Mouse (Mus musculus): ENCODE results near the gene Mgat5b. TPM values are rescaled to one million over a fixed set of nuclear protein-coding genes. Genes with fewer than 3 reads are reported as not detected.
"Not testable (repeated sequence)": the region's sequence is repeated elsewhere in the genome, so short reads cannot be mapped to it uniquely, and the experiment has no call there.

Mgat5b gene
- not detected in 3 replicates for total RNA-seq (2017)

- peak; percentile 73 for ATAC-seq (replicated peaks; ENCODE audit: insufficient number of reproducible peaks, low FRiP score, low TSS enrichment, poor library complexity, severe bottlenecking)
Measured at GRCm38 (mm10) chr11:116918323-116919185, at the start of gene Mgat5b. Mgat5b (plus strand) TSS chr11:116918863.

GRCm38 (mm10) chr11:116869223-116869622, 49.4 kb upstream of the Mgat5b start:
- no peak for ATAC-seq (replicated peaks; ENCODE audit: insufficient number of reproducible peaks, low FRiP score, low TSS enrichment, poor library complexity, severe bottlenecking)

GRCm38 (mm10) chr11:116869641-116870040, 49.0 kb upstream of the Mgat5b start:
- no peak for ATAC-seq (replicated peaks; ENCODE audit: insufficient number of reproducible peaks, low FRiP score, low TSS enrichment, poor library complexity, severe bottlenecking)

GRCm38 (mm10) chr11:116871538-116871937, 47.1 kb upstream of the Mgat5b start:
- no peak for ATAC-seq (replicated peaks; ENCODE audit: insufficient number of reproducible peaks, low FRiP score, low TSS enrichment, poor library complexity, severe bottlenecking)

GRCm38 (mm10) chr11:116873987-116874386, 44.7 kb upstream of the Mgat5b start:
- no peak for ATAC-seq (replicated peaks; ENCODE audit: insufficient number of reproducible peaks, low FRiP score, low TSS enrichment, poor library complexity, severe bottlenecking)

GRCm38 (mm10) chr11:116878454-116878853, 40.2 kb upstream of the Mgat5b start:
- ATAC-seq (replicated peaks; ENCODE audit: insufficient number of reproducible peaks, low FRiP score, low TSS enrichment, poor library complexity, severe bottlenecking), result no peak

GRCm38 (mm10) chr11:116880839-116881238, 37.8 kb upstream of the Mgat5b start:
- ATAC-seq (replicated peaks; ENCODE audit: insufficient number of reproducible peaks, low FRiP score, low TSS enrichment, poor library complexity, severe bottlenecking), result no peak

- no peak for ATAC-seq (replicated peaks; ENCODE audit: insufficient number of reproducible peaks, low FRiP score, low TSS enrichment, poor library complexity, severe bottlenecking)
Measured at GRCm38 (mm10) chr11:116881440-116881839, 37.2 kb upstream of the Mgat5b start.

GRCm38 (mm10) chr11:116882446-116882845, 36.2 kb upstream of the Mgat5b start:
- ATAC-seq (replicated peaks; ENCODE audit: insufficient number of reproducible peaks, low FRiP score, low TSS enrichment, poor library complexity, severe bottlenecking), result no peak

- ATAC-seq (replicated peaks; ENCODE audit: insufficient number of reproducible peaks, low FRiP score, low TSS enrichment, poor library complexity, severe bottlenecking), result no peak
Measured at GRCm38 (mm10) chr11:116884061-116884460, 34.6 kb upstream of the Mgat5b start.

- peak; percentile 79 for ATAC-seq (replicated peaks; ENCODE audit: insufficient number of reproducible peaks, low FRiP score, low TSS enrichment, poor library complexity, severe bottlenecking)
Measured at GRCm38 (mm10) chr11:116885275-116886151, 33.1 kb upstream of the Mgat5b start.

- no peak for ATAC-seq (replicated peaks; ENCODE audit: insufficient number of reproducible peaks, low FRiP score, low TSS enrichment, poor library complexity, severe bottlenecking)
Measured at GRCm38 (mm10) chr11:116887136-116887535, 31.5 kb upstream of the Mgat5b start.

GRCm38 (mm10) chr11:116893532-116894442, 24.9 kb upstream of the Mgat5b start:
- ATAC-seq (replicated peaks; ENCODE audit: insufficient number of reproducible peaks, low FRiP score, low TSS enrichment, poor library complexity, severe bottlenecking), result no peak

- no peak for ATAC-seq (replicated peaks; ENCODE audit: insufficient number of reproducible peaks, low FRiP score, low TSS enrichment, poor library complexity, severe bottlenecking)
Measured at GRCm38 (mm10) chr11:116895402-116895801, 23.3 kb upstream of the Mgat5b start.

GRCm38 (mm10) chr11:116899247-116899646, 19.4 kb upstream of the Mgat5b start:
- no peak for ATAC-seq (replicated peaks; ENCODE audit: insufficient number of reproducible peaks, low FRiP score, low TSS enrichment, poor library complexity, severe bottlenecking)

- not testable (repeated sequence) for ATAC-seq (replicated peaks; ENCODE audit: insufficient number of reproducible peaks, low FRiP score, low TSS enrichment, poor library complexity, severe bottlenecking)
Measured at GRCm38 (mm10) chr11:116902588-116902987, 16.1 kb upstream of the Mgat5b start.

- no peak for ATAC-seq (replicated peaks; ENCODE audit: insufficient number of reproducible peaks, low FRiP score, low TSS enrichment, poor library complexity, severe bottlenecking)
Measured at GRCm38 (mm10) chr11:116905741-116906456, 12.8 kb upstream of the Mgat5b start.

- ATAC-seq (replicated peaks; ENCODE audit: insufficient number of reproducible peaks, low FRiP score, low TSS enrichment, poor library complexity, severe bottlenecking), result no peak
Measured at GRCm38 (mm10) chr11:116913573-116913972, 5.1 kb upstream of the Mgat5b start.

Measured in monocyte, adult 5-6 weeks (primary cell).